Mouse (Mus musculus) spleen, postnatal 10 days (tissue): ENCODE measurements at regions not wholly inside any gene's neighbourhood (a gene's known extent, or its start where the extent isn't known, plus 50 kb on each side); places are given as distances from the start of the nearest gene placed in this dataset.
A peak's percentile ranks its signal among the peaks of the same experiment; 100 is the strongest.

Experiments
- DNase-seq, 2 experiments: peaks; one replicate each; pipeline ENCODE4 v3.0.0; 2021 to 2022; ENCODE audit warnings: low spot score in 2 of 2

- DNase-seq: no peak
Observed at GRCm38 (mm10) chr4:137160526-137160925, 111.9 kb upstream of the Zbtb40 start.

GRCm38 (mm10) chr4:137158201-137158600, 109.6 kb upstream of the Zbtb40 start:
- no peak for DNase-seq

DNA sequence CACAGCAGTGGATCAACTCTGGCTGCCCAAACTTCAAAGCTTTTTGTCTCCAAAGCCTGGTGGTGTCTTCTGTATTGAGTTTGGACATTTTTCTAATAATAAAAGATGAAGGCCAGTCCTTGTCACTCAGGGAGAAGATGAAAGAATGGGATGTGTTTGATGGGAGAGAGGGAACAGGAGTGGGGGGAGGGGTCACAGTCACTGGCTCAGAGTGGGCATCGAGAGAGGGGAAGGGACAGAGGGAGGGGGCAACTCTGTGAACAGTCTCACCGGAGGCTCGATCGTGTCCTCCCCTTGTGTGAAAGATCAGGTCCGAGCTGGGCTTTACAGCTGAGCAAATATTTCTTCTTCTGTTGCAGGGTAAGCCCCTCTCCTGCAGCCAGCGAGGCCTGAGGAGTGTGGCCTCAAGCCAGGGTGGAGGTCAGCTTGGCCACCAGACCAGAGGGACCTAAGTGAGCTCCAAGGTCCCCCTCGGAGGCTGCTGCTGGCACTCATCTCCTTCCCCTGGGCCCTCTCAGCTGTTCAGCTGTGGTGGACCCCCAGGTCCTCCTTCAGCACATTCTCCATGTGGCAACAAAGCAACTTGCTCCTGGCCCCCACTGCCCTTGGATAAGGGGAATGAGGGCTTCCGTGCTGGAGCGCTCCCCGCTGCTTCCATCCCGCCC, 108.0 kb upstream of the Zbtb40 start:
- DNase-seq: no peak

DNA sequence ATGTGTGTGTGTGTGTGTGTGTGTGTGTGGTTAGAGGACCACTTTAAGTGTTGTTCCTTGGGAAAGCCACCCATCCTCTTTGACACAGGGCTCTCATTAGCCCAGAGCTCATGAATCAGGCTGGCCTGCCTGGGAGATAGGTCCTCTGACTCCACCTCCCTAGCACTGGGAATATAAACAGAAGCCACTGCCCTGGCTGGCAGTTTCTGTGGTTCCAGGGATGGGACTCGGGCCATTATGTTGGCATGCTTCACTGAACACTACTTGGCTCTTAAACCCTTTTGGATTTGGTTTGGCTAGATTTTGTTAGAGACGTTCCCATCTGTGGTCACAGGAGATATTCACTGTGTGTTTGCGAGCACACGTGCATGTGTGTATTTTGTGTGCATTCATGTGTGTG, 100.2 kb upstream of the Zbtb40 start:
- DNase-seq: no peak

GRCm38 (mm10) chr4:137147795-137148194, 99.2 kb upstream of the Zbtb40 start:
- no peak for DNase-seq

GRCm38 (mm10) chr4:137146326-137146725, 97.7 kb upstream of the Zbtb40 start:
- no peak for DNase-seq

DNA sequence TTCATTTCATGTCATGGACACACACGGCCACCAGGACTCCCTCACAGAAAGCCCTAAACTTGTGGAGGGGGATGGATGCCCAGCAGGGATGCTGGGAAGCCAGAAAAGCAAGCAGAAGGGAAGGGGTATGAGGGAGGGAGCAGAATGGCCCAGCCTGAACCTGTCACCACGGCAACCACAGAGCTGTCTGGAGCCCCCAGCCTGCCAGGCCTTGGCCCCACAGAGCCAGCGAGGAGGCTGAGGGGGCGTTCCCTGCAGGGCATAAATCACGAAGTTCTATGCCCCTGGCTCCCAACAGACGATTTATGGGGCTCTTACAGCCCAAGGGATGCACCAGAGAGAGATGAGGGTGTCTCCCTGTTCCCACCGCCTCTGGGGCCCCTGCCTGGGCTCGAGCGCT, 93.7 kb upstream of the Zbtb40 start:
- DNase-seq: no peak

DNA sequence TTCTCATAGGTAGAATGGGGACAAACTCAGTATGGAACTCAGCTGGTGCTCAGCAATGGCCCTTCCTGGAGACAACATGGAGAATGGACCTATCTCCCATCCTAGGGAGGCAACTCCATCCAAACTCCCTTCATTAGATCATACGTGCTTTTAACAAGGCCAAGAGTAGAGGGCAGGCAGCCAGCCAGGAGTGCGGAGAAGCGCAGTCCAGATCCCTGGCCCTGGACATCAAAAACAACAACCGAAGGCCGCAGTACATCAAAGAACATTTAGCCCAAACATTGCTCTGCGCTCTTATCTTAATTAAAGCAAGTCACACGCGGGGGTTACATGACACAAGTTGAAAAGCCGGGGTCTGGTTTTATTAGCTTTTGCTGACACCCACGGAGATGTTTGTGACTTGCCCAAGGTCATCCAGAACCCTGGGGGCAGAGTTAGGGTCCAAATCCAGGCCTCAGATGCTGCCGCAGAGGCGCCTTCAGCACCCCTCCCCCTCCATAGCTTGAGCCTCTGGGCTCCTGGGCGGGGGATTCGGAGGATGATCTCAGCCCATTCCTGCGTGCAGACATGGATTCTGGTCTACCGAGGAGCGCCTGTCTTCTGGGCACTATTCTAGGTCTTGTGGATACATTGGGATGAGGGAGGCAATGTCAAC, 90.6 kb upstream of the Zbtb40 start:
- no peak for DNase-seq

- no peak for DNase-seq
Observed at GRCm38 (mm10) chr4:137138127-137138526, 89.5 kb upstream of the Zbtb40 start.

- DNase-seq: no peak
Observed at GRCm38 (mm10) chr4:137136313-137136712, 87.7 kb upstream of the Zbtb40 start.

DNA sequence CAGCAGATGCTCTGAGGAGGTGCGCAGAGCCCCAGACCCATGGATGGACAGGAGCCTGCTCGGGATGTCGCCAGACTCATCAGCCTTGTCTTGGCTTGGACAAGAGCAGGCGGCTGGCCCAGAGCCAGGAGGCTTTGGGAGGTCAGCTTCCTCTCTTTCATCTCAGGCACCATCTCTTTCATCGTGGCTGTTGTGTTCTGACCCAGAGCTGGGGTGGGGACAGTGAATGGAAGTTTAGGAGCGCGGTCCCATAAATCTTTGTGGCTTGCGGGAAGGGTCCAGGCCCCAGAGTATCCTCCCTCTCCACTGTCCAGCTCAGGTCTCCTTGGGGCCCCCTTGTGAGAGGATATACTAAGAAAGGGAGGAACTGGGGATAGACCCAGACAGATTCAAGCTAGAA, 87.2 kb upstream of the Zbtb40 start:
- DNase-seq: no peak

GRCm38 (mm10) chr4:137134553-137134952, 86.0 kb upstream of the Zbtb40 start:
- DNase-seq: no peak

- no peak for DNase-seq
Observed at GRCm38 (mm10) chr4:137133789-137134188, 85.2 kb upstream of the Zbtb40 start.

DNA sequence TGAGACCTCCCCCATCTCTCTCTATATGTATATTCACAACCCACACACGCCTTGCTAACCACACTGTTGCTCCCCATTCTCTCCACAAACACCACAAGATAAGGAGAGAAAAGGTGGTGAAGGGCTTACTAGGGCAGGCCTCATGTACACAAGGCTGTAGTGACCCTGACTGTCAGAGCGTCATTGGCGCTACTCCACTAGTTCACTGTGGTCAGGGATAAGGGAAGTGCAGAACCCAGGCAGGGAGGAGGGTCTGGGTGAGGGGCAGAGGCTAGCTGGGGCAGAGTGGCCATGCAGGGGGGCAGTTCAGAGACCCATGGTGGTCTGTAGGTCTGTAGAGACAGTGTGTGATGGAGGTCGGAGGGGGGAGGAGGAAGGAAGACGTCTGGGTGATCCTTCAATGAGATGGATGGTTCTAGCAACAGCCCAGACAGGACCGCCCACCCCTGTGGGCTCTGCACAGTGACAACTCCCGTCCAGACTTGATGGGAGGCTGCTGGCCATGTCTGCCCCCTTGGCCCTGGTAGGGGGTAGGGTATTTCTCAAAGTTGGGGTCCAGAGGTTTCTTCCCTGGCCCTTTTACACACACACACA, 82.1 kb upstream of the Zbtb40 start:
- DNase-seq: no peak

GRCm38 (mm10) chr4:137128152-137128551, 79.6 kb upstream of the Zbtb40 start:
- DNase-seq: no peak

- no peak for DNase-seq
Observed at GRCm38 (mm10) chr4:137121684-137122083, 73.1 kb upstream of the Zbtb40 start.

- no peak for DNase-seq
Observed at GRCm38 (mm10) chr4:137120597-137120996, 72.0 kb upstream of the Zbtb40 start.

- DNase-seq: no peak
Observed at GRCm38 (mm10) chr4:137118332-137118715, 69.7 kb upstream of the Zbtb40 start.

GRCm38 (mm10) chr4:137117471-137118331, 69.1 kb upstream of the Zbtb40 start:
- DNase-seq: peak; percentile 12 to 77

GRCm38 (mm10) chr4:137115062-137115461, 66.5 kb upstream of the Zbtb40 start:
- DNase-seq: no peak

- DNase-seq: no peak
Observed at GRCm38 (mm10) chr4:137110276-137110675, 61.7 kb upstream of the Zbtb40 start.

GRCm38 (mm10) chr4:137104447-137105044, 55.9 kb upstream of the Zbtb40 start:
- DNase-seq: no peak
